Mouse (Mus musculus) myocyte (in vitro differentiated cells): ENCODE measurements around the gene Sncg.

Experiments
- CEBPB ChIP-seq: IDR thresholded peaks from 2 replicates; pipeline ENCODE4 v1.6.1; 2011; ENCODE audit warnings: mild to moderate bottlenecking, moderate library complexity; ENCODE audit not compliant: poor library complexity, insufficient read depth, severe bottlenecking
- E2F4 ChIP-seq: IDR thresholded peaks from one replicate; pipeline ENCODE4 v1.6.1; 2011; ENCODE audit warnings: mild to moderate bottlenecking, control low read depth, moderate library complexity; ENCODE audit not compliant: insufficient read depth
- MAX ChIP-seq: IDR thresholded peaks from one replicate; pipeline ENCODE4 v1.6.1; 2011; ENCODE audit warnings: low read depth, mild to moderate bottlenecking, control low read depth
- MYOD1 ChIP-seq, 3 experiments: IDR thresholded peaks; one replicate each; pipeline ENCODE4 v1.6.1; 2011; ENCODE audit warnings: control low read depth in 2 of 3, low read depth in 2 of 3, mild to moderate bottlenecking in 2 of 3, moderate library complexity in 1 of 3; ENCODE audit not compliant: insufficient read length in 2 of 3, control insufficient read depth in 1 of 3
- MYOG ChIP-seq, 3 experiments: IDR thresholded peaks; one replicate each; pipeline ENCODE4 v1.6.1; 2011; ENCODE audit warnings: control low read depth in 2 of 3, low read depth in 2 of 3, mild to moderate bottlenecking in 2 of 3; ENCODE audit not compliant: insufficient read length in 2 of 3, control insufficient read depth in 1 of 3, insufficient read depth in 1 of 3
- POLR2A ChIP-seq: IDR thresholded peaks from one replicate; pipeline ENCODE4 v1.6.1; 2011; ENCODE audit warnings: low read depth, mild to moderate bottlenecking, control low read depth, moderate library complexity; ENCODE audit not compliant: insufficient read length
- POLR2AphosphoS2 ChIP-seq: IDR thresholded peaks from one replicate; pipeline ENCODE4 v1.6.1; 2011; ENCODE audit warnings: low read depth, control low read depth; ENCODE audit not compliant: insufficient read length
- REST ChIP-seq: IDR thresholded peaks from one replicate; pipeline ENCODE4 v1.6.1; 2011; ENCODE audit warnings: mild to moderate bottlenecking, control low read depth, moderate library complexity; ENCODE audit not compliant: insufficient read depth, insufficient read length
- SRF ChIP-seq: IDR thresholded peaks from one replicate; pipeline ENCODE4 v1.6.1; 2011; ENCODE audit warnings: low read depth; ENCODE audit not compliant: control insufficient read depth, insufficient read length
- TCF12 ChIP-seq: IDR thresholded peaks from one replicate; pipeline ENCODE4 v1.6.1; 2011; ENCODE audit warnings: mild to moderate bottlenecking, control low read depth; ENCODE audit not compliant: poor library complexity, insufficient read depth, severe bottlenecking
- USF1 ChIP-seq: IDR thresholded peaks from one replicate; pipeline ENCODE4 v1.6.1; 2011; ENCODE audit warnings: low read depth, mild to moderate bottlenecking, control low read depth, moderate library complexity

GRCm38 (mm10) chr14:34375415-34375904 lies 871 bp upstream of the Sncg start, which contains the start of gene Mmrn2:
- no peak for TF ChIP-seq CEBPB
- no peak for TF ChIP-seq MYOD1 (IDR thresholded peaks at IDR 0.05; ENCODE audit: control insufficient read depth in 1 of 3, insufficient read length in 2 of 3, low read depth in 2 of 3)
- no peak for TF ChIP-seq MAX
- no peak for TF ChIP-seq POLR2A
- no peak for TF ChIP-seq USF1
- no peak for TF ChIP-seq REST
- TF ChIP-seq MYOG (IDR thresholded peaks at IDR 0.05; ENCODE audit: control insufficient read depth in 1 of 3, insufficient read depth in 1 of 3, insufficient read length in 2 of 3, low read depth in 2 of 3): no peak
- TF ChIP-seq POLR2AphosphoS2: no peak
- TF ChIP-seq E2F4: no peak
- TF ChIP-seq SRF: no peak
- no peak for TF ChIP-seq TCF12
